Mouse (Mus musculus): ENCODE measurements around the gene Scel. TPM values are rescaled to one million over a fixed set of nuclear protein-coding genes. Genes with fewer than 3 reads are reported as not detected.
"Not testable (repeated sequence)": the region's sequence is repeated elsewhere in the genome, so short reads cannot be mapped to it uniquely, and the experiment has no call there.

Gene Scel
- total RNA-seq (2021), result under 1 TPM; 0.46 to 0.56 TPM

GRCm38 (mm10) chr14:103512802-103513472 lies at the start of gene Scel:
TSS of gene Scel (plus strand) at chr14:103513342.
- intact Hi-C loops (cut with DNase I), result no loop called here
- no peak for DNase-seq

GRCm38 (mm10) chr14:103468691-103469463 lies 44.3 kb upstream of the Scel start:
- DNase-seq, result no peak
- intact Hi-C loops (cut with DNase I), result no loop called here

GRCm38 (mm10) chr14:103469464-103470015 lies 43.6 kb upstream of the Scel start:
- no peak for DNase-seq
- intact Hi-C loops (cut with DNase I), result loop anchor here (5.0 kb wide), 2 partner anchors 122 to 172 kb away; partner anchors contain the start of gene Mycbp2

- intact Hi-C loops (cut with DNase I), result loop anchor here (5.0 kb wide), 2 partner anchors 124 to 174 kb away; partner anchors contain the start of gene Mycbp2
These were observed 41.9 kb upstream of the Scel start for GRCm38 (mm10) chr14:103471074-103471778.

GRCm38 (mm10) chr14:103471806-103472553 lies 41.2 kb upstream of the Scel start:
- intact Hi-C loops (cut with DNase I), result loop anchor here (5.0 kb wide), 2 partner anchors 125 to 175 kb away; partner anchors contain the start of gene Mycbp2
- peak; percentile 71 for DNase-seq

More at GRCm38 (mm10) chr14:103471074-103471778, 41.9 kb upstream of the Scel start:
- DNase-seq, result no peak

GRCm38 (mm10) chr14:103472554-103472905 lies 40.6 kb upstream of the Scel start:
- intact Hi-C loops (cut with DNase I), result loop anchor here (5.0 kb wide), 2 partner anchors 125 to 175 kb away; partner anchors contain the start of gene Mycbp2
- no peak for DNase-seq

GRCm38 (mm10) chr14:103475312-103475711 lies 37.8 kb upstream of the Scel start:
- DNase-seq, result no peak
- intact Hi-C loops (cut with DNase I), result no loop called here

GRCm38 (mm10) chr14:103476232-103476631 lies 36.9 kb upstream of the Scel start:
- intact Hi-C loops (cut with DNase I); DNase-seq: not testable (repeated sequence)

- DNase-seq, result no peak
- intact Hi-C loops (cut with DNase I), result no loop called here
These were observed 35.9 kb upstream of the Scel start for GRCm38 (mm10) chr14:103477281-103477680.

GRCm38 (mm10) chr14:103477959-103478358 lies 35.2 kb upstream of the Scel start:
- intact Hi-C loops (cut with DNase I), result no loop called here

GRCm38 (mm10) chr14:103479446-103479845 lies 33.7 kb upstream of the Scel start:
- DNase-seq, result no peak
- intact Hi-C loops (cut with DNase I), result no loop called here

More at GRCm38 (mm10) chr14:103477959-103478358, 35.2 kb upstream of the Scel start:
- no peak for DNase-seq

- no peak for DNase-seq
- intact Hi-C loops (cut with DNase I), result no loop called here
These were observed 31.6 kb upstream of the Scel start for GRCm38 (mm10) chr14:103481514-103481913.

GRCm38 (mm10) chr14:103485671-103486070 lies 27.5 kb upstream of the Scel start:
- intact Hi-C loops (cut with DNase I), result loop anchor here (5.0 kb wide), 1 partner anchor 52 kb away; no protein-coding TSS in a partner anchor
- DNase-seq, result no peak

GRCm38 (mm10) chr14:103486974-103487373 lies 26.2 kb upstream of the Scel start:
- intact Hi-C loops (cut with DNase I), result loop anchor here (5.0 kb wide), 1 partner anchor 50 kb away; no protein-coding TSS in a partner anchor
- no peak for DNase-seq

- intact Hi-C loops (cut with DNase I), result loop anchor here (5.0 kb wide), 1 partner anchor 49 kb away; no protein-coding TSS in a partner anchor
- DNase-seq, result no peak
These were observed 24.5 kb upstream of the Scel start for GRCm38 (mm10) chr14:103488659-103489058.

GRCm38 (mm10) chr14:103498199-103498598 lies 14.9 kb upstream of the Scel start:
- no peak for DNase-seq

GRCm38 (mm10) chr14:103498613-103499012 lies 14.5 kb upstream of the Scel start:
- no peak for DNase-seq
- intact Hi-C loops (cut with DNase I), result no loop called here

More at GRCm38 (mm10) chr14:103498199-103498598, 14.9 kb upstream of the Scel start:
- intact Hi-C loops (cut with DNase I), result no loop called here

GRCm38 (mm10) chr14:103499060-103499459 lies 14.1 kb upstream of the Scel start:
- no peak for DNase-seq

GRCm38 (mm10) chr14:103500309-103500708 lies 12.8 kb upstream of the Scel start:
- intact Hi-C loops (cut with DNase I), result no loop called here
- DNase-seq, result no peak

More at GRCm38 (mm10) chr14:103499060-103499459, 14.1 kb upstream of the Scel start:
- intact Hi-C loops (cut with DNase I), result no loop called here

- no peak for DNase-seq
These were observed 12.2 kb upstream of the Scel start for GRCm38 (mm10) chr14:103500941-103501340.

More at GRCm38 (mm10) chr14:103500941-103501340, 12.2 kb upstream of the Scel start:
- intact Hi-C loops (cut with DNase I), result no loop called here

Data from left cerebral cortex, postnatal 4 days (tissue).